13 mouse cellular contexts compared by ENCODE assay signal in the genomic region with DNA sequence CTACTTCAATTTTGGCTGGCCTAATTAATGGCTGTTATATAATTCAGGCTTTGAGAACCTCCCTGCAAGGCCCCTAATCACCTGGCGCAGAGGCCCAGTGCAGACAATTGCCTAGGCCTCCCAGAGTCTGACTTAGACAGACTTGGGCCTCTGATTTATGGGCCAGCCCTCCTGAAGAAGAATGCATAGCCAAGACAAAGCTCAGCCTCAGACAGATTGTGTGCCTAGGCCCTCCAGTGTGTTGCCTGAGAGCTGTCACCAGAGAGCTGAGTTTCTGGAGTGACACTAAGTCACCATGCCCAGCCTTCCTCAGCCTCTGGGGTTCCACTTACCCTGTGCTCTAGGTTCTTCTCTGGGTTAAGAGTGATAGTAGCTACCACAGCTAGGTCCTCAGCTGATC.
DNase-seq lines count a peak whose midpoint lies in the region; ATAC-seq and TF ChIP-seq lines count a peak whose summit lies in the region.
"Had no signal": no experiment of that assay in that cellular context is flagged by ENCODE, and none has a peak within 500 bp of the region (broad histone marks: within the 10 kb centered on the region; RNA-seq: fewer than 3 reads in every experiment).

No protein-coding gene starts in this region.

- H3K9ac ChIP-seq in midbrain, embryonic 13.5 days (replicated peaks), result no peak overlapping the region
- no peak overlapping the region for H3K9ac ChIP-seq in midbrain, embryonic 16.5 days (ENCODE audit: low read depth, low read length)
- no peak overlapping the region for H3K9ac ChIP-seq in hindbrain, embryonic 15.5 days
- H3K9ac ChIP-seq in neural tube, embryonic 15.5 days (replicated peaks), result no peak overlapping the region
- H3K9ac ChIP-seq in liver, postnatal 0 days (replicated peaks), result no peak overlapping the region
- H3K9ac ChIP-seq: heart, embryonic 13.5 days; liver, embryonic 14.5 days had no signal

- H3K4me1 ChIP-seq in midbrain, embryonic 13.5 days (replicated peaks), result peaks cover 8% of the 10 kb centered on the region
- H3K4me1 ChIP-seq in midbrain, embryonic 16.5 days (ENCODE audit: control insufficient read depth, insufficient read depth, low read length), result 0 out of 2 replicates have a peak, but pooled peaks cover 2% of the 10 kb centered on the region
- peaks cover 4% of the 10 kb centered on the region; the same call in 1 of the 2 replicates for H3K4me1 ChIP-seq in hindbrain, embryonic 15.5 days (replicated peaks)
- peaks cover 10% of the 10 kb centered on the region; the same call in 1 of the 2 replicates for H3K4me1 ChIP-seq in neural tube, embryonic 15.5 days
- no peaks in the 10 kb centered on the region for H3K4me1 ChIP-seq in liver, postnatal 0 days (ENCODE audit: insufficient read depth)
- H3K4me1 ChIP-seq: heart, embryonic 13.5 days had no signal

- no peak for TF ChIP-seq CTCF in liver, postnatal 0 days (IDR thresholded peaks at IDR 0.05; ENCODE audit: low read depth)

- 75% methylated on average over 1 of the region's 1 CpGs for WGBS in midbrain, embryonic 13.5 days
- 75% methylated on average over 1 of the region's 1 CpGs for WGBS in midbrain, embryonic 16.5 days
- 63% methylated on average over 1 of the region's 1 CpGs for WGBS in hindbrain, embryonic 15.5 days
- WGBS in neural tube, embryonic 15.5 days, result 17% methylated on average over 1 of the region's 1 CpGs
- 90% methylated on average over 1 of the region's 1 CpGs for WGBS in liver, postnatal 0 days (ENCODE audit: insufficient replicate concordance)

- no peak for TF ChIP-seq EP300 in liver, postnatal 0 days (IDR thresholded peaks at IDR 0.05; ENCODE audit: low read depth)

- peak; percentile 17; the same call in 1 of the 2 replicates for ATAC-seq in midbrain, embryonic 13.5 days
- no peak for ATAC-seq in midbrain, embryonic 16.5 days
- ATAC-seq in hindbrain, embryonic 15.5 days (ENCODE audit: low FRiP score, low read depth), result peak; percentile 69
- peak; percentile 65; the same call in 1 of the 2 replicates for ATAC-seq in neural tube, embryonic 15.5 days (ENCODE audit: low FRiP score)
- ATAC-seq in liver, postnatal 0 days, result no peak
- ATAC-seq: intestine, embryonic 16.5 days had no signal

- peak overlapping the region; percentile 19; the same call in 1 of the 2 replicates for H3K27ac ChIP-seq in midbrain, embryonic 13.5 days
- no peak overlapping the region for H3K27ac ChIP-seq in midbrain, embryonic 16.5 days (ENCODE audit: low read length)
- H3K27ac ChIP-seq in hindbrain, embryonic 15.5 days (replicated peaks), result 0 out of 2 replicates have a peak overlapping the region, but pooled peaks have one; percentile 5
- H3K27ac ChIP-seq in neural tube, embryonic 15.5 days (replicated peaks), result 0 out of 2 replicates have a peak overlapping the region, but pooled peaks have one; percentile 0
- no peak overlapping the region for H3K27ac ChIP-seq in liver, postnatal 0 days (ENCODE audit: low read depth)
- H3K27ac ChIP-seq: heart, embryonic 13.5 days; liver, embryonic 14.5 days had no signal

- H3K9me3 ChIP-seq in midbrain, embryonic 13.5 days, result no peaks in the 10 kb centered on the region
- H3K9me3 ChIP-seq in midbrain, embryonic 16.5 days (replicated peaks; ENCODE audit: control insufficient read depth, low read length, poor library complexity, severe bottlenecking), result no peaks in the 10 kb centered on the region
- H3K9me3 ChIP-seq in hindbrain, embryonic 15.5 days, result no peaks in the 10 kb centered on the region
- H3K9me3 ChIP-seq in neural tube, embryonic 15.5 days (replicated peaks), result no peaks in the 10 kb centered on the region
- H3K9me3 ChIP-seq in liver, postnatal 0 days (ENCODE audit: low read length), result no peaks in the 10 kb centered on the region
- H3K9me3 ChIP-seq: heart, embryonic 13.5 days had no signal

- no peaks in the 10 kb centered on the region for H3K27me3 ChIP-seq in midbrain, embryonic 13.5 days
- no peaks in the 10 kb centered on the region for H3K27me3 ChIP-seq in midbrain, embryonic 16.5 days (ENCODE audit: control insufficient read depth, insufficient read depth, low read depth, low read length)
- H3K27me3 ChIP-seq in hindbrain, embryonic 15.5 days, result no peaks in the 10 kb centered on the region
- no peaks in the 10 kb centered on the region for H3K27me3 ChIP-seq in neural tube, embryonic 15.5 days (replicated peaks)
- H3K27me3 ChIP-seq in liver, postnatal 0 days (ENCODE audit: insufficient read depth, low read length), result no peaks in the 10 kb centered on the region
- H3K27me3 ChIP-seq: heart, embryonic 13.5 days had no signal

- H3K36me3 ChIP-seq in midbrain, embryonic 13.5 days, result peaks cover 21% of the 10 kb centered on the region
- H3K36me3 ChIP-seq in midbrain, embryonic 16.5 days (ENCODE audit: control insufficient read depth, insufficient read depth, low read length), result no peaks in the 10 kb centered on the region
- no peaks in the 10 kb centered on the region for H3K36me3 ChIP-seq in hindbrain, embryonic 15.5 days
- no peaks in the 10 kb centered on the region for H3K36me3 ChIP-seq in neural tube, embryonic 15.5 days
- no peaks in the 10 kb centered on the region for H3K36me3 ChIP-seq in liver, postnatal 0 days (replicated peaks; ENCODE audit: insufficient read depth, low read length)
- H3K36me3 ChIP-seq: G1E had no signal

- DNase-seq in cerebellum, adult 11-12 months, result peak; percentile 30
- DNase-seq in cerebellum, postnatal 36 days, result no peak
- no peak for DNase-seq in urinary bladder, postnatal 14 days (ENCODE audit: low spot score)
- no peak for DNase-seq in liver, postnatal 0 days
- DNase-seq: layer of hippocampus, postnatal 36 days had no signal

- H3K4me2 ChIP-seq in midbrain, embryonic 13.5 days (replicated peaks), result no peak overlapping the region
- no peak overlapping the region for H3K4me2 ChIP-seq in midbrain, embryonic 16.5 days (ENCODE audit: low read length)
- H3K4me2 ChIP-seq in hindbrain, embryonic 15.5 days, result no peak overlapping the region
- no peak overlapping the region for H3K4me2 ChIP-seq in neural tube, embryonic 15.5 days
- H3K4me2 ChIP-seq in liver, postnatal 0 days (ENCODE audit: low read depth, low read length), result no peak overlapping the region
- H3K4me2 ChIP-seq: heart, embryonic 13.5 days had no signal

- H3K4me3 ChIP-seq in midbrain, embryonic 13.5 days (replicated peaks), result no peak overlapping the region
- H3K4me3 ChIP-seq in midbrain, embryonic 16.5 days (ENCODE audit: low read depth, low read length), result no peak overlapping the region
- H3K4me3 ChIP-seq in hindbrain, embryonic 15.5 days, result no peak overlapping the region
- no peak overlapping the region for H3K4me3 ChIP-seq in neural tube, embryonic 15.5 days (replicated peaks)
- no peak overlapping the region for H3K4me3 ChIP-seq in liver, postnatal 0 days (ENCODE audit: low read depth, low read length)
- H3K4me3 ChIP-seq: heart, embryonic 13.5 days had no signal

Comparison
In these comparisons a context has a peak if more than half of its experiments do, and no peak if none do; other contexts are left out.
1. ATAC-seq: peak in midbrain, embryonic 13.5 days (single experiment), hindbrain, embryonic 15.5 days (single experiment) and neural tube, embryonic 15.5 days (single experiment); none in midbrain, embryonic 16.5 days (single experiment) and liver, postnatal 0 days (single experiment).
2. H3K27ac ChIP-seq: peak in midbrain, embryonic 13.5 days (single experiment), hindbrain, embryonic 15.5 days (single experiment) and neural tube, embryonic 15.5 days (single experiment); none in midbrain, embryonic 16.5 days (single experiment) and liver, postnatal 0 days (single experiment).